Mouse (Mus musculus): ENCODE measurements around the gene Pym1.
A peak's percentile ranks its signal among the peaks of the same experiment; 100 is the strongest.
"Not testable (repeated sequence)": the region's sequence is repeated elsewhere in the genome, so short reads cannot be mapped to it uniquely, and the experiment has no call there.

Pym1 gene

GRCm38 (mm10) chr10:128747646-128748251, at the start of gene Pym1:
Pym1 (plus strand) TSS chr10:128747889.
- DNase-seq (ENCODE audit: low read depth, low spot score), result peak; percentile 96

GRCm38 (mm10) chr10:128699006-128699405, 48.7 kb upstream of the Pym1 start:
- DNase-seq (ENCODE audit: low read depth, low spot score), result no peak

- DNase-seq (ENCODE audit: low read depth, low spot score), result no peak
Measured at GRCm38 (mm10) chr10:128699611-128700010, 48.1 kb upstream of the Pym1 start.

- DNase-seq (ENCODE audit: low read depth, low spot score), result no peak
Measured at GRCm38 (mm10) chr10:128700712-128701111, 47.0 kb upstream of the Pym1 start.

GRCm38 (mm10) chr10:128702328-128703007, 45.2 kb upstream of the Pym1 start:
- DNase-seq (ENCODE audit: low read depth, low spot score), result no peak

- no peak for DNase-seq (ENCODE audit: low read depth, low spot score)
Measured at GRCm38 (mm10) chr10:128703895-128704294, 43.8 kb upstream of the Pym1 start, which contains the start of gene Pmel. Pmel (plus strand) TSS chr10:128704195.

- peak; percentile 92 for DNase-seq (ENCODE audit: low read depth, low spot score)
Measured at GRCm38 (mm10) chr10:128704491-128705316, 43.0 kb upstream of the Pym1 start, which contains the start of gene Cdk2. Cdk2 (minus strand) TSS chr10:128705031.

GRCm38 (mm10) chr10:128705317-128705693, 42.4 kb upstream of the Pym1 start:
- no peak for DNase-seq (ENCODE audit: low read depth, low spot score)

GRCm38 (mm10) chr10:128711318-128711717, 36.4 kb upstream of the Pym1 start:
- peak; percentile 53 for DNase-seq (ENCODE audit: low read depth, low spot score)

- no peak for DNase-seq (ENCODE audit: low read depth, low spot score)
Measured at GRCm38 (mm10) chr10:128715559-128716537, 31.8 kb upstream of the Pym1 start.

GRCm38 (mm10) chr10:128725466-128725865, 22.2 kb upstream of the Pym1 start:
- not testable (repeated sequence) for DNase-seq (ENCODE audit: low read depth, low spot score)

GRCm38 (mm10) chr10:128728059-128728458, 19.6 kb upstream of the Pym1 start:
- DNase-seq (ENCODE audit: low read depth, low spot score), result no peak

GRCm38 (mm10) chr10:128731002-128731433, 16.7 kb upstream of the Pym1 start:
- no peak for DNase-seq (ENCODE audit: low read depth, low spot score)

GRCm38 (mm10) chr10:128731992-128732391, 15.7 kb upstream of the Pym1 start:
- DNase-seq (ENCODE audit: low read depth, low spot score), result no peak

GRCm38 (mm10) chr10:128737435-128737834, 10.3 kb upstream of the Pym1 start:
- peak; percentile 97 for DNase-seq (ENCODE audit: low read depth, low spot score)

- no peak for DNase-seq (ENCODE audit: low read depth, low spot score)
Measured at GRCm38 (mm10) chr10:128740296-128740695, 7.4 kb upstream of the Pym1 start.

GRCm38 (mm10) chr10:128742616-128743015, 5.1 kb upstream of the Pym1 start:
- peak; percentile 76 for DNase-seq (ENCODE audit: low read depth, low spot score)

GRCm38 (mm10) chr10:128743235-128743634, 4.5 kb upstream of the Pym1 start:
- DNase-seq (ENCODE audit: low read depth, low spot score), result no peak

- DNase-seq (ENCODE audit: low read depth, low spot score), result peak; percentile 25
Measured at GRCm38 (mm10) chr10:128743791-128744191, 3.9 kb upstream of the Pym1 start.

GRCm38 (mm10) chr10:128744211-128744610, 3.5 kb upstream of the Pym1 start:
- no peak for DNase-seq (ENCODE audit: low read depth, low spot score)
